Mouse (Mus musculus): ENCODE data around the gene Rtn4ip1.
"Not testable (repeated sequence)": the region's sequence is repeated elsewhere in the genome, so short reads cannot be mapped to it uniquely, and the experiment has no call there.

The Rtn4ip1 gene

GRCm38 (mm10) chr10:43901578-43902194 lies at the start of gene Rtn4ip1, which contains the start of gene Qrsl1:
Rtn4ip1 (plus strand) TSS chr10:43901807.
Qrsl1 (minus strand) TSS chr10:43901745.
- DNase-seq = peak; percentile 96

GRCm38 (mm10) chr10:43851898-43852297 lies 49.7 kb upstream of the Rtn4ip1 start:
- DNase-seq = no peak

GRCm38 (mm10) chr10:43855916-43856315 lies 45.7 kb upstream of the Rtn4ip1 start:
- DNase-seq = no peak

GRCm38 (mm10) chr10:43856351-43856750 lies 45.3 kb upstream of the Rtn4ip1 start:
- no peak for DNase-seq

GRCm38 (mm10) chr10:43870752-43871151 lies 30.9 kb upstream of the Rtn4ip1 start:
- DNase-seq = peak; percentile 50

GRCm38 (mm10) chr10:43871458-43871857 lies 30.1 kb upstream of the Rtn4ip1 start:
- DNase-seq = no peak

GRCm38 (mm10) chr10:43887676-43888075 lies 13.9 kb upstream of the Rtn4ip1 start:
- DNase-seq = no peak

- DNase-seq = no peak
Measured at GRCm38 (mm10) chr10:43888976-43889375, 12.6 kb upstream of the Rtn4ip1 start.

GRCm38 (mm10) chr10:43892971-43893370 lies 8.6 kb upstream of the Rtn4ip1 start:
- DNase-seq = no peak

GRCm38 (mm10) chr10:43896065-43896464 lies 5.5 kb upstream of the Rtn4ip1 start:
- DNase-seq = no peak

- no peak for DNase-seq
Measured at GRCm38 (mm10) chr10:43898276-43898675, 3.3 kb upstream of the Rtn4ip1 start.

GRCm38 (mm10) chr10:43900883-43901570 lies 580 bp upstream of the Rtn4ip1 start:
- DNase-seq = no peak

- no peak for DNase-seq
Measured at GRCm38 (mm10) chr10:43904569-43904968, 3.0 kb downstream of the Rtn4ip1 start.

GRCm38 (mm10) chr10:43910032-43910872 lies 8.6 kb downstream of the Rtn4ip1 start:
- DNase-seq = no peak

- no peak for DNase-seq
Measured at GRCm38 (mm10) chr10:43910873-43911142, 9.2 kb downstream of the Rtn4ip1 start.

- DNase-seq = no peak
Measured at GRCm38 (mm10) chr10:43912236-43912635, 10.6 kb downstream of the Rtn4ip1 start.

- no peak for DNase-seq
Measured at GRCm38 (mm10) chr10:43916181-43916580, 14.6 kb downstream of the Rtn4ip1 start.

GRCm38 (mm10) chr10:43916737-43917136 lies 15.1 kb downstream of the Rtn4ip1 start:
- DNase-seq = no peak

GRCm38 (mm10) chr10:43918696-43919608 lies 17.3 kb downstream of the Rtn4ip1 start:
- peak; percentile 86 for DNase-seq

GRCm38 (mm10) chr10:43923096-43923495 lies 21.5 kb downstream of the Rtn4ip1 start:
- no peak for DNase-seq

- not testable (repeated sequence) for DNase-seq
Measured at GRCm38 (mm10) chr10:43925776-43926175, 24.2 kb downstream of the Rtn4ip1 start.

- no peak for DNase-seq
Measured at GRCm38 (mm10) chr10:43927736-43928135, 26.1 kb downstream of the Rtn4ip1 start.

GRCm38 (mm10) chr10:43928596-43928995 lies 27.0 kb downstream of the Rtn4ip1 start:
- DNase-seq = no peak

Measured in lung, postnatal 10 days (tissue).